Mouse (Mus musculus): ENCODE data around the gene Mgat4b.

DNA sequence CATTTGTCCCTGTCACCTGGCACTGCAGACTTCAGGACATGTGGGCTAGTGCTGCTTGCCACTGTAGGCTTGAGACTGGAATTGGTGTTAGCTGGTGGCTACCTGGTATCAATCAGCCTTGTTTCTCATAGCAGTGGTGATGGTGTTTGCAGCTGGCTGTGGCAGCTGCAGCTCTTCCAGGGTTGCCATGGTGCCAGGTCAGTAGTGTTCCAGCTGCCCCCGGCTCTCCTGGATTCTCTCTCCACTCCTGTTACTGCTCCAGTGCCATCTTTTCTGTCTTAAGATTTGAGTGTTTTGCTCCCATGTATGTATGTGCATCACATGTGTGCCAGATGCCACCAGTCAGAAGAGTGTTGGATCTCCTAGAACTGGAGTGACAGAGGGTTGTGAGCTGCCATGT is 42.7 kb downstream of the Mgat4b start:
- TF ChIP-seq CTCF (conservative IDR thresholded peaks at IDR 0.05; ENCODE audit: low read length) (no peak), NANOG (IDR thresholded peaks at IDR 0.05; ENCODE audit: borderline replicate concordance, low read length) (no peak), POU5F1 (IDR thresholded peaks at IDR 0.05; ENCODE audit: borderline replicate concordance, low read length) (no peak)
